Mouse (Mus musculus): ENCODE measurements at regions not wholly inside any gene's neighbourhood (a gene's known extent, or its start where the extent isn't known, plus 50 kb on each side); places are given as distances from the start of the nearest gene placed in this dataset.

GRCm38 (mm10) chr12:16139152-16139551 is 322.4 kb upstream of the Trib2 start:
- Histone ChIP-seq H3K9me3 (ENCODE audit: control insufficient read depth, low read length) (no peaks in the 10 kb centered on the region), H3K27ac (ENCODE audit: low read depth, low read length) (no peak overlapping the region), H3K36me3 (ENCODE audit: control insufficient read depth, insufficient read depth, low read length) (no peaks in the 10 kb centered on the region), H3K4me3 (ENCODE audit: low read depth, low read length) (no peak overlapping the region), H3K27me3 (ENCODE audit: control insufficient read depth, insufficient read depth, low read length) (no peaks in the 10 kb centered on the region), H3K9ac (replicated peaks; ENCODE audit: low read depth, low read length) (no peak overlapping the region), H3K4me1 (ENCODE audit: control insufficient read depth, insufficient read depth, low read length) (no peaks in the 10 kb centered on the region), H3K4me2 (ENCODE audit: low read depth, low read length) (no peak overlapping the region)
- WGBS: 59% methylated on average over 4 of the region's 4 CpGs
- no peak for ATAC-seq (ENCODE audit: low read depth)

- Histone ChIP-seq H3K27ac (ENCODE audit: low read depth, low read length) (no peak overlapping the region), H3K27me3 (ENCODE audit: control insufficient read depth, insufficient read depth, low read length) (no peaks in the 10 kb centered on the region), H3K4me2 (ENCODE audit: low read depth, low read length) (no peak overlapping the region), H3K4me1 (ENCODE audit: control insufficient read depth, insufficient read depth, low read length) (no peaks in the 10 kb centered on the region), H3K9me3 (ENCODE audit: control insufficient read depth, low read length) (no peaks in the 10 kb centered on the region), H3K36me3 (ENCODE audit: control insufficient read depth, insufficient read depth, low read length) (no peaks in the 10 kb centered on the region), H3K4me3 (ENCODE audit: low read depth, low read length) (no peak overlapping the region), H3K9ac (replicated peaks; ENCODE audit: low read depth, low read length) (no peak overlapping the region)
- WGBS: 84% methylated on average over 3 of the region's 3 CpGs
- ATAC-seq (ENCODE audit: low read depth): no peak
These were observed 321.1 kb upstream of the Trib2 start for GRCm38 (mm10) chr12:16137801-16138200.

DNA sequence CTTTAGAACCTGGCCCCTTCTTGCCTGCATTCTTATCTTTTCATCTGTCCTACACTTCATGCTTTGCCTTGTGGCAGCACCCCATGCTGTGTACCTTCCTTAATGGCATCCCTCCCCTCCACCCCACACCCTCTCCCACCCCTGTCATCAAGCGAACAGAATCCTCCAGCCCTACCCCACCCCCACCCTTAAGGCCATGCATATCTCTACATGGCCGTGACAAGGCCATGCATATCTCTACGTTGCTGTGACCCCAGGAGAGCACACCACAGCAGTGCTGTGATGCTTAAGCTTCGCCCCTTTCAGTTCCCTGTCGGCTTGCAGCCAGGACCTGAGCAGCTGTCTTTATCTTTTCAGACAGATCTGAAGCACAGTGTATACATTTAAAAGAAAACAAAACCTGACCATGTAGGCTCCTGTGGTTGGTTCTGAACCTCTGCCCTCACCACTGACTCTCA is 319.5 kb upstream of the Trib2 start:
- H3K9ac ChIP-seq (replicated peaks; ENCODE audit: low read depth, low read length): no peak overlapping the region
- ATAC-seq (ENCODE audit: low read depth): no peak
- 31% methylated on average over 5 of the region's 5 CpGs for WGBS
- H3K4me3 ChIP-seq (ENCODE audit: low read depth, low read length): no peak overlapping the region
- no peaks in the 10 kb centered on the region for H3K27me3 ChIP-seq (ENCODE audit: control insufficient read depth, insufficient read depth, low read length)
- no peaks in the 10 kb centered on the region for H3K9me3 ChIP-seq (ENCODE audit: control insufficient read depth, low read length)
- H3K36me3 ChIP-seq (ENCODE audit: control insufficient read depth, insufficient read depth, low read length): no peaks in the 10 kb centered on the region
- H3K4me2 ChIP-seq (ENCODE audit: low read depth, low read length): no peak overlapping the region
- no peaks in the 10 kb centered on the region for H3K4me1 ChIP-seq (ENCODE audit: control insufficient read depth, insufficient read depth, low read length)
- no peak overlapping the region for H3K27ac ChIP-seq (ENCODE audit: low read depth, low read length)

DNA sequence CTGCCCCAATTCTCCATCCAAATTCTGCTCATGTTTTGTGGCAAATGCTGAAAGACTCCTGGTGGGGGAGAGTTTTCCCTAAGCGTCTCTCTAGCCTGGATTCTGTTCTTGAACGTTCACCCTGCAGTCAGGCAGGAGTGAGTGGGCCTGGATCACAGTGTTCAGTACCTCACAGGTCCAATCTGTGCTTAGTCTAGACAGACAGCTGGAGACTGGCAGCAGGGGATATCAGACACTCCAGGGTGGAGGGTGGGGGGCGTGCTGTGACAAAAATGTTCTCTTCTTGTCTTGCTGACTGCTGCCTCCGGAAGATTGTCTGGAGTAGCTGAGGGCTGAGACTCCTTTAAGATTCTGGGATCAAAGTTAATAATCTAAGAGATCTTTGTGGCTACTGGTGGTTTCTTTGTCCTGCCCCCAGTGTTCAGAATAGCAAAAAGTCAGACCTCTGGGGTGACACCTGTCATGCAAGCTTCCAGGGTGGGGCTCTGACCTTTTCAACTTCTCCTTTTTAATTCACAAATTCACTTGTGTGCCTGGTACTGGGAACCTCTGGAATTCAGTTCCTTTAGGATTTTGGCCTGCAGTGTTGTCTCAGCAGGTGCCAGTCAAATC is 319.0 kb upstream of the Trib2 start:
- Histone ChIP-seq H3K9ac (replicated peaks; ENCODE audit: low read depth, low read length) (no peak overlapping the region), H3K27me3 (ENCODE audit: control insufficient read depth, insufficient read depth, low read length) (no peaks in the 10 kb centered on the region), H3K4me2 (ENCODE audit: low read depth, low read length) (no peak overlapping the region), H3K4me1 (ENCODE audit: control insufficient read depth, insufficient read depth, low read length) (no peaks in the 10 kb centered on the region), H3K27ac (ENCODE audit: low read depth, low read length) (no peak overlapping the region), H3K36me3 (ENCODE audit: control insufficient read depth, insufficient read depth, low read length) (no peaks in the 10 kb centered on the region), H3K9me3 (ENCODE audit: control insufficient read depth, low read length) (no peaks in the 10 kb centered on the region), H3K4me3 (ENCODE audit: low read depth, low read length) (no peak overlapping the region)
- 45% methylated on average over 4 of the region's 4 CpGs for whole genome bisulfite sequencing
- no peak for ATAC-seq (ENCODE audit: low read depth)

GRCm38 (mm10) chr12:16134446-16134845 is 317.7 kb upstream of the Trib2 start:
- 80% methylated on average over 3 of the region's 3 CpGs for WGBS
- no peak overlapping the region for H3K9ac ChIP-seq (replicated peaks; ENCODE audit: low read depth, low read length)
- no peak for ATAC-seq (ENCODE audit: low read depth)
- H3K27ac ChIP-seq (ENCODE audit: low read depth, low read length): no peak overlapping the region
- no peaks in the 10 kb centered on the region for H3K9me3 ChIP-seq (ENCODE audit: control insufficient read depth, low read length)
- no peaks in the 10 kb centered on the region for H3K27me3 ChIP-seq (ENCODE audit: control insufficient read depth, insufficient read depth, low read length)
- H3K4me1 ChIP-seq (ENCODE audit: control insufficient read depth, insufficient read depth, low read length): no peaks in the 10 kb centered on the region
- no peak overlapping the region for H3K4me3 ChIP-seq (ENCODE audit: low read depth, low read length)
- no peak overlapping the region for H3K4me2 ChIP-seq (ENCODE audit: low read depth, low read length)
- H3K36me3 ChIP-seq (ENCODE audit: control insufficient read depth, insufficient read depth, low read length): no peaks in the 10 kb centered on the region

DNA sequence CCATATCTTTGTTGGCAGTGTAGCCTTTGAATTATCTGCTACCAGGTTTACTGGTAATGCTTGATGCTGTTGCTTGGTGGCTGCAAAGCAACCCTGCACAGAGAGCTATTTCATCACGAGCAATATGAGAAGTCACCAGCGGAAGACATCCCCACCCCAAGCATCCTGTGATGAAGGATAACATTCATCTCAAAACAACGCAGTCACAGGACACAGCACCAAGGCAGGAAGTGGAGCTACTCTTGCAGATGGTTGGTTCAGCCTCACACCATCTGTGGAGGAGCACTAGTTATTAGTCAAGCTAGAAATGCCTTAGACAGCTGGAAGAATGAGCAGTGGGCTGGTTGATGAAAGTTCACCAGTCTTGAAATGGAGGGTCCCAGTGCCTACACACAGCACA is 316.5 kb upstream of the Trib2 start:
- ATAC-seq (ENCODE audit: low read depth): no peak

DNA sequence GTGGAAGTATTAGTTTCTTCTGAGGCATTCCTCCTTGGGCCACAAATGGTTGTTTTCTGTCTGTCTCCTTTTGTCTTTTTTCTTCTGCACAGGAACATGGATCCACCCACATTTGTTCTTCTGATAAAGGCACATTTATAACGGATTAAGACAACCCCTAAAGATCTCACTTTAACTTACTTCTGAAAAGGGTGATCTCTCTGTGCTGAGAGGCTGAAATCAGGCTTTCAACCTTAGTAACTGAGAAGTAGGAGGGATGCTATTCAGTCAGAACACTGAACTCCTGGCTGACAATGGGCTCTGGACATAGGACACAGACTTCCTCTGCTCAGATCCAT is 315.0 kb upstream of the Trib2 start:
- no peak for ATAC-seq (ENCODE audit: low read depth)
- Histone ChIP-seq H3K9me3 (ENCODE audit: control insufficient read depth, low read length) (no peaks in the 10 kb centered on the region), H3K36me3 (ENCODE audit: control insufficient read depth, insufficient read depth, low read length) (no peaks in the 10 kb centered on the region), H3K4me2 (ENCODE audit: low read depth, low read length) (no peak overlapping the region), H3K27me3 (ENCODE audit: control insufficient read depth, insufficient read depth, low read length) (no peaks in the 10 kb centered on the region), H3K27ac (ENCODE audit: low read depth, low read length) (no peak overlapping the region), H3K4me3 (ENCODE audit: low read depth, low read length) (no peak overlapping the region), H3K4me1 (ENCODE audit: control insufficient read depth, insufficient read depth, low read length) (no peaks in the 10 kb centered on the region), H3K9ac (replicated peaks; ENCODE audit: low read depth, low read length) (no peak overlapping the region)
- WGBS: 50% methylated on average over 1 of the region's 1 CpGs

More for the DNA sequence above, 316.5 kb upstream of the Trib2 start:
- Histone ChIP-seq H3K27me3 (ENCODE audit: control insufficient read depth, insufficient read depth, low read length) (no peaks in the 10 kb centered on the region), H3K4me2 (ENCODE audit: low read depth, low read length) (no peak overlapping the region), H3K9me3 (ENCODE audit: control insufficient read depth, low read length) (no peaks in the 10 kb centered on the region), H3K4me1 (ENCODE audit: control insufficient read depth, insufficient read depth, low read length) (no peaks in the 10 kb centered on the region), H3K27ac (ENCODE audit: low read depth, low read length) (no peak overlapping the region), H3K36me3 (ENCODE audit: control insufficient read depth, insufficient read depth, low read length) (no peaks in the 10 kb centered on the region), H3K4me3 (ENCODE audit: low read depth, low read length) (no peak overlapping the region), H3K9ac (replicated peaks; ENCODE audit: low read depth, low read length) (no peak overlapping the region)
- WGBS: 94% methylated on average over 3 of the region's 3 CpGs

DNA sequence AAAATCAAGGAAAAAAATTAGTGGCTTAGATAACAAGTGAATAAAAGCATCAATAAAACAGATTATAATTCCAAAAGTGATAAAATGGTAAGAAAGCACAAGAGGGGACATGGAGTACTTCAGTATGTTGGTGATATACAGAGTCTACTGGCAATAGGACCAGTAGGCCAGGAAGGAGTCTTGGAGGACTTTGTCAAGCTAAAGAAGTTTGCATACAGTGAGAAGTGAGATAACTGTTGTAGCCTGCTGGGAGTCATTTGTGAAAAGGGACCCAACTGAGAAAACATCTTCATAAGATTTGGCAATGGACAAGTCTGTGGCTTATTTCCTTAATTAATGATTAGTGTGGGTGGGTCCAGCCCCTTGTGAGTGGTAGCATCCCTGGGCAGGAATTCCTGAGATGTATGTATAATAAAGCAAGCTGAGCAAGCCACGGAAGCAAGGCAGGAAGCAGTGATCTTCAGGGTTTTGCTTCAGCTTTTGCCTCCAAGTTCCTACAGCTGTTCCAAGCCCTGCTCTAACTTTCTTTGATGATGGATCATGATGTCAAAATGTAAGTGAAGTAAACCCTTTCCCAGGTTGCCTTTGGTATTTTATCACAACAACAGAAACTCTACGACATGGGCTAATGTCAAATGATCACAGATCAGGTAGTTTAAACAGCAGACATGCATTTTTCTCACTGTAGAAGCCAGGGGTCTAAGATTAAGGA is 314.5 kb upstream of the Trib2 start:
- H3K4me1 ChIP-seq (ENCODE audit: control insufficient read depth, insufficient read depth, low read length): no peaks in the 10 kb centered on the region
- no peaks in the 10 kb centered on the region for H3K27me3 ChIP-seq (ENCODE audit: control insufficient read depth, insufficient read depth, low read length)
- H3K9me3 ChIP-seq (ENCODE audit: control insufficient read depth, low read length): no peaks in the 10 kb centered on the region
- H3K4me3 ChIP-seq (ENCODE audit: low read depth, low read length): no peak overlapping the region
- no peak overlapping the region for H3K9ac ChIP-seq (replicated peaks; ENCODE audit: low read depth, low read length)
- no peak overlapping the region for H3K4me2 ChIP-seq (ENCODE audit: low read depth, low read length)
- no peak overlapping the region for H3K27ac ChIP-seq (ENCODE audit: low read depth, low read length)
- ATAC-seq (ENCODE audit: low read depth): no peak
- no peaks in the 10 kb centered on the region for H3K36me3 ChIP-seq (ENCODE audit: control insufficient read depth, insufficient read depth, low read length)
- 72% methylated on average over 2 of the region's 2 CpGs for WGBS

DNA sequence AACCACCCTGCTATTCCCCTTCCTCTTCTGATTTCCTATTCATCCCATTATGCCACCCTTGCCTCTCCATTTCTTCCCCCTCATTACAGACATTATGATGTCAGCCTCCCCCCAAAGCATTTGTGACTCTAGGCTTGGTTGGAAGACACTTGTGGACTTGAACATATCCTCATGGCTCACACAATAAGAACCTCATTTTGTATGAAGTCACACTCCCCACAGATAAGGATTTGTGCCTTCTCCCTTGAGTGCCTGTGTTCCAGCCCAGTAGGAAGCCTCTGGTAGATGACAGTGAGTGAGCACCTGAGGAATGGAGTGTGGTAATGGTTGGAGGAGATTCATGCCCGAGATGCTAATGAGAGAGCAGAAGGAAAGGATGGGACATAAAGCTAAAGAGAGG is 313.9 kb upstream of the Trib2 start:
- H3K4me3 ChIP-seq (ENCODE audit: low read depth, low read length): no peak overlapping the region
- H3K4me1 ChIP-seq (ENCODE audit: control insufficient read depth, insufficient read depth, low read length): no peaks in the 10 kb centered on the region
- no peaks in the 10 kb centered on the region for H3K27me3 ChIP-seq (ENCODE audit: control insufficient read depth, insufficient read depth, low read length)
- H3K27ac ChIP-seq (ENCODE audit: low read depth, low read length): no peak overlapping the region
- H3K9me3 ChIP-seq (ENCODE audit: control insufficient read depth, low read length): no peaks in the 10 kb centered on the region
- no peak for ATAC-seq (ENCODE audit: low read depth)
- H3K9ac ChIP-seq (replicated peaks; ENCODE audit: low read depth, low read length): no peak overlapping the region
- 54% methylated on average over 1 of the region's 1 CpGs for WGBS
- no peaks in the 10 kb centered on the region for H3K36me3 ChIP-seq (ENCODE audit: control insufficient read depth, insufficient read depth, low read length)
- no peak overlapping the region for H3K4me2 ChIP-seq (ENCODE audit: low read depth, low read length)

All from neural tube, embryonic 14.5 days (tissue).